Mouse (Mus musculus): Measurements from ENCODE around the gene Tra2b.

DNA sequence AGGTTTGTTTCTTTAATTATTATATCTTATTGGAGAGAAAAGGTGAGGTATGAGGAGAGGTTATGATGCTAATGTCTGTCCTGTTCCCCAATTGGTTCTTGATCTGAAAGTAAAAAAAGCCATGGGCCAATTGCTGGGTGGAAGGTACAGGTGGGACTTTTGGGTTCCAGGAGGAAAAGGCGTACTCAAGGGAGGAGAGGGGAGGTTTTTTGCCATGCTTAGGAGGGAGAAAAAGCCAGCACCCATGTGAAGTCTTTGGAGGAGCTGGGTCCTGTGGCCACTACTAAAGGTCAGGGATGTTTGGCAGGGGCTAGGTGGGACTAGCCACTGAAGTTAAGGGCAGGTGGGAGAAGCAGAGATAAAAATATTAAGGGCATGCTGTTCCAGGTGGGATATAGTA lies 21.2 kb upstream of the Tra2b start:
- TF ChIP-seq CTCF (IDR thresholded peaks at IDR 0.05; ENCODE audit: low read depth) (no peak), EP300 (optimal IDR thresholded peaks at IDR 0.05) (no peak)

All from stomach, postnatal 0 days (tissue).